Mouse (Mus musculus) 416B (cell line): ENCODE data around the gene Ccdc182.

ENCODE experiments used
- DNase-seq: peaks from one replicate; pipeline ENCODE4 v3.0.0; 2011; ENCODE audit warnings: low read depth

The Ccdc182 gene

GRCm38 (mm10) chr11:88281428-88282119 is 12.3 kb upstream of the Ccdc182 start:
- DNase-seq = peak; percentile 38

GRCm38 (mm10) chr11:88282516-88282915 is 11.3 kb upstream of the Ccdc182 start:
- DNase-seq = no peak

DNA sequence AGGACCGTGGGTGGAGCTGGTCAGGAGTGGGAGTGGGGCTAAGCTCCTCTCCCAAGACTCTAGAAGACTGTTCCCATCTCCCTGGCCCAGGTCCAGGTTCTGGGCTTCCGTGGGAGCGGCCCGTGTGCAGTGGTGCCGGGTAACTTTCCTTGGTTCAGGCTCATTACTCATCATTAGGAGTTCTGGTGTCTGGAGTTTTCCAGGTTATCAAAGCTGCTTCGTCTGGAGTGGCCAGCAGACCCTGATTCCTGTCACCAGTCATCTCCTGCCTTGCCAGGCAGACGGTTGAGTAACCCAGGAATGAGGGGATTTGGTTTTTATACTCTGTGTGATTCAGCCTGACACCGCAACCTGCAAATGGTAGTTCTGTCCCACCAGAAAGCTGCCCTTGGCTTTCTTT is 7.8 kb upstream of the Ccdc182 start:
- no peak for DNase-seq

DNA sequence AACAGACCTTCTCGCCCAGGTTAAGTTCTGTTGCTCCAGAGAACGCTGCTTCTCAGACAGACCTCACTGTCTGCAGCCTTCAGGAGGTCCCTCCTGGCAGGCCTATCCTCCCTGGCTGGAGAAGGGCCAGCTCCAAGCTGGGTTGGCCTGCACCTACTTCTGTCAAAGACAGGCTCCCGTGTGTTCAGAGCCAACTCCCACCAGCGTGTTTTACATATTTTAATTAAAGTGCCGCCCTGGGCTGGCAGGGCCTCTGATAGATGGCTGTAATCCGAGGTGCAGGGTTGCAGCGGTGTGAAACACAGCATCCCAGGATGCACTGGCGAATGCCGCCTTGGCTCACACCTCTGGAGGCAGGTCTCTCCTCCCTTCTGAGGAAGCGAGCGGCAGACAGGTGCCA is 5.5 kb upstream of the Ccdc182 start:
- no peak for DNase-seq

DNA sequence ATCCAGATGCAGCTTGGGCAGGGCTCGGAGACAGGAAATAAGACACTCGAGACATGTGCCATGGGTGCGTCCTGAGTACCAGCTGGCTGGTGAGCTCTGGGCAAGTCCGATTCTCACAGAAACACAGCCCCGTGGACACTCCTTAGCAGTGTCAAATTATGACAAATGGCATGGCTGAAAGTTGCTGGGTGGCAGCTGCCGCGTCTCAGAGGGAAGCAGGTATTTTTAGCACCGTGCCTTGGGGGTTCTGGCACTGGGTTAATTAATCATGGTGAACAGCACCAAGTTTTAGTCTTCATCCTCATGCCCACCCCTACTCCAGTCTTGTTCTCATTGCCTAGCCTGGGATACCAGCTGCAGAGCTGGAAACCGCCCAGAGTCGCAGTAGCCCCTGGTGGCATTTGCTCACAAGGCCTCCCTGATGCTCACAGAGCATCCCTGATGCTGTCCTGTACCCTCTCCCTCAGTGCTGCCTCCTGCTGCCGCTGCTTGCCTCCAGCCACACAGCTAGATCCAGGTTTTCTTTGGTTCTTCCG is 5.0 kb upstream of the Ccdc182 start:
- no peak for DNase-seq

GRCm38 (mm10) chr11:88291245-88291644 is 2.6 kb upstream of the Ccdc182 start:
- no peak for DNase-seq

- peak; percentile 31 for DNase-seq
These were observed 2.2 kb upstream of the Ccdc182 start for GRCm38 (mm10) chr11:88291688-88292087.

DNA sequence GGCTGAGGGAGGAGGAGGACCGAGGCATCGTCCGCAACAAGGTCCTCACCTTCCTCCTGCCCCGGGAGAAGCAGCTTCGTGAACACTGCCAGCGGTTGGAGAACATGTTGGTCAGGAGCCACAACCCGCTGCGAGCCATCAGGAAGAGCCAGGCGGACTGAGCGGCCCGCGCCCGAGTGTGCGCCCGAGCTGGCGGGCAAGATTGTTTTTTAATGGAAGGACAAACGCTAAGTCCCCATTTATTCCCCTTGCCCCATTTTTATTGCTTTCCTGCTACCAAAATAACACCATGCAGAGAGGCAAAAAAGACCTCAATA is 494 bp downstream of the Ccdc182 start:
- DNase-seq = no peak

- no peak for DNase-seq
These were observed 1.4 kb downstream of the Ccdc182 start for GRCm38 (mm10) chr11:88295298-88295697.

DNA sequence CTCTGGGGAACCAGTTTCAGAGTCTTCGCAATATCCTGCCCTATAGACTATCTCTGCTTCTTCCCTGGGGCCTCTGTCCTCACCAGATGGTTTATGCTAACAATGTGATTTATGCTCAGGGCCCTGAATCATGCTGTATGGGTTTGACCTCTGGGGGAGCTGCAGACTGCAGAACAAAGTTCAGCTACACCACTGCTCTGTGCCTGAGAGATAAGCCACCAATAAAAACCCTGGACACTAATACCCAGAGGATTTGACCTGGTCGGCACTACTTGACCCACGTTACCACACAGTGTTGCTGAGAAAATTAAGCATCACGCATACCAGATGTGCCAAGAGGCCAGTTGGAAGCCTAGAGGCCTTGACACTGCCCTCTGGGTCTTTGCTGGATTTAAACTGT is 3.7 kb downstream of the Ccdc182 start:
- peak; percentile 28 for DNase-seq

DNA sequence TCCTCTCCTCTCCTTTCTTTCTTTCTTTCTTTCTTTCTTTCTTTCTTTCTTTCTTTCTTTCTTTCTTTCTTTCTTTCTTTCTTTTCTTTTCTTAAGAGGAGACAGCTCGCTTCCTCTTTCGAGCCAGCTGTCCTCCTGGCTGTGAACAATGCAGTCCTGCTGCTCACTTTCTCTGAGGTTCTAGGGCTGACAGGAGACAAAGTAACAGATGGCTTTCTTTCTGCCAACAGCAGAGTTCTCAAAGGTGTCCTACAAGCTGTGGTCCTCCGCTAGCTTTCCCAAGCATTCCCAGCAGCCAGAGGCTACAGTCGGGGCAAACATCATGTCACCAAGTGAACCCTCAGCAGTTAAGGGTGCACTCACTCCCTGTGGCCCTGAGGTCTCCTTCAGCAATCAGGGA is 5.5 kb downstream of the Ccdc182 start:
- DNase-seq = no peak

- no peak for DNase-seq
These were observed 7.8 kb downstream of the Ccdc182 start for GRCm38 (mm10) chr11:88301619-88302018.

- DNase-seq = no peak
These were observed 11.9 kb downstream of the Ccdc182 start for GRCm38 (mm10) chr11:88305759-88306158.

DNA sequence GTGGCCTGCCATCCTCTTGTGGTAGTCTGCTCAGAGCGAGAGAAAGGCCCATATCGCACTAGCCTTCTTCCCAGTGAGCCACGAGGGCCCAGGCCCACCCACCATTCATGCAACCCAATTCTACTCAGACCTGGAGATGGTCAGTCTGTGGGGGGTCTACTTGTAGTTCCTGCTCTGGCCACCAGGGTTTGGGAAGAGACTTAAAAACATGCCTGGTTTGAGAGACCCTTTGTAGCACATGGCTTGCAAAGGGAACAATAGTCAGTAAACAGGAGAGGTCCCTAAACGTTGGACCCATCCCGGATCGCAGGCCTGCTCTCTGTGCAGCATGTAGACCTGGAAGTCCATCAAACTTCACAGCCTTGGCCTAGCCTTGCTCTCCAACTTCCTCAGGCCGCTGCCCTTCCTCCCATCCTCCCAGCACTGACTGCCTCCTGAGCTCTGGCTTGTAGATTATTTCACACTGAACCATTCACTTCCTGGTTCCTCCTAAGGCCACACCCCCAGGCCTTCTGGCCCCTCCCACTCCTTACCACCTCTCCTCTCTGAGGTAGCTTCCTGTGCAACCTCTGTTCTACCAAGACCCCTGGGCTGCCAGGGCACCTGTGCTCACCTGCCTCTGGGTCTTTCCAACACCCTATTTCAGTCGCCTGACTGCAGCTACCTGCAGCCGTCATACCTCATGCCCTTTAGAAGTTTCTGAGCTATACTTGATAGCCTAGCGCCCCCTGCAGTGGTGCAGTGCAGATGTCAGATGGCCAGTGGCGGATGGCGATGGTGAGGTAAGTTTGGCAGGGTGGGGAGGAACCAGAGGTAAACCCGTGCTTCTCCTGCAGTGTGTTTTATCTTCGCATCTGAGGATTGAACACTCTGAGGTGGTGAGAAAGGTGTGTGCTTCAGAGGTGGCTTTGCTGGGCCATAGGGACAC is 14.0 kb downstream of the Ccdc182 start:
- peak; percentile 55 for DNase-seq

DNA sequence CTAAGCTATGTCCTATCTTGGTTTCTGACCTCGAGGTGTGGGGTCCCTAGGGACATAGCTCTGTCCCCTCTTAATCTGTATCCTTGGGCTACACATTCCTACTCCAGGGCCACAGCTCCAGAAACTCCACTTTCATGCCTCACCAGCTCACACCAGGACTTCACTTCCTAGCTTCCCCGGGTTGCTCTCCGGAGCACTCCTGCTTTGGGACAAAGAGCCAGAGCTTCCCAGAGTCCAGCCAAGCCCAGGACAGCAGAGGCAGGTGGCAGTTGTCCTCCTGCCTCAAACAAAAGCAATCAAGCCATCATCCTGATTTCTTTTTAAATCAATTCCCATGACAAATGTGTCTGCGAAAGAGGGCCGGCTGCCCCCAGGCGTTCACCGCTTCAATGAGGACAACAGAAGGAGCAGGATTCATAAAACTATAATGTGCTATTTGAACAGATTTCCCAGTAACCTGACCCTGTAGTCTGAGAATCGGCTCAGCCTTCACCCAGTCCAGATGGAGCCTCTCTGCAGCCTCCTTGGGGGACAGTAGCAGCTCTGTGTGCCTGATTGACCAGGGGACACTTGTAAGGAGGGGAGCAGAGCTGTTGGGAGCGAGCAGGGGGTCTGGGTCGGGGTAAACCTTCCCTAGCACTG is 15.3 kb downstream of the Ccdc182 start:
- no peak for DNase-seq

- DNase-seq = no peak
These were observed 16.9 kb downstream of the Ccdc182 start for GRCm38 (mm10) chr11:88310773-88311172.

DNA sequence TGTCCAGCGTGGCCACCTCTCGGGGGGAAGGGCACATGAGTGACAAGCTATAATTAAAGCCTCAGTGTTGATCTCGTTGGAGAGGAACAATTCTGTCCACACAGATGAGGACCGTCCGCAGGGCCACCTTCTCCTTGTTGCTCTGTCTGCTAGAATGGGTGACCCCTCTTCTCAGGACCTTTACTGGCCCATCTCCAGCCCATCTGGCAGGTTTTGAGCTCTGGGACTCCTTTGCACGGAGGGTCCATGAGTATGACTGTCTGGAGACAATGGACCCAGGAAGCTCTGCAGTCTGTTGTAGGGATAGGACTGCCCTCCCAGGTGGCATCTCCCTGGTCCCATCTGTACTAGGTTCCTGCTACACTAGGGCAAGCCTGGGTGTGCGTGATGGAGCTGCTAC is 17.7 kb downstream of the Ccdc182 start:
- DNase-seq = no peak

DNA sequence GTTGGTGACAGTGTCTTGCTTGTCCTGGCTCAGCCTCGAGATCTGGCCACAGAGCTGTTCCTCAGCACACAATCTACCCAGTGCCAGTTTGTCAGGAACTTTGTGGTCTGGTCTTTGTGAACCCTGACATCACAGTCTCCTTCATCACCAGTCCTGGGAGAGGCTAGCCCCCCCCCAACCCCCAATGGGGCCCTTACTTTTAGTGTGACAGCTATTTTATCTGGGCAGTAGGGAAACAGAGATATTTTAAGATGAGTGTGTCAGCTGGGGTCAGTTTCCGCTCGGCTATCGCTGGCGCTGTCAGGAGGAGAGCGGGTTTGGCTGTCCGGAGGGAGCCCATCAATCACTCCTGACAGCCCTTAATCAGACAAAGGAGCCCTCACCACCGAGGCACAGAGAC is 19.7 kb downstream of the Ccdc182 start:
- DNase-seq = peak; percentile 6

- DNase-seq = no peak
These were observed 20.6 kb downstream of the Ccdc182 start for GRCm38 (mm10) chr11:88314471-88314870.

- peak; percentile 29 for DNase-seq
These were observed 21.5 kb downstream of the Ccdc182 start for GRCm38 (mm10) chr11:88315393-88315792.

DNA sequence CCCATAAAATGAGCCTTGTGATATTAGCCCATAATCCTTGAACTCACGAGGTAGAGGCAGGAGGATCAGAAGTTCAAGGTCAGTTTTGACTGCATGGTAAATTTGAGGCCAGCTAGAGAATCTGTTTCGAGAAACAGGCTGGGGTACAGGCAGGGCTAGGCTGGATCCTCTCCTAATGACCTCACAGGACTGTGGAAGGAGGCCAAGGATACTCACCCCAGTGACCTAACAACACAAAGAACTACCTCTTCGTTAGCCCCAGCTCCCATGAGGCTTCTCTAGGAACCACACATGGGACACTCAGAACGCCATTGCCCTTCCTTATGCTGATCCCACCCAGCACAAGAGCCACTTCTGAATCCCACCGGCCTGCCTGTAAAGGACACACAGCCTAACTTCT is 25.0 kb downstream of the Ccdc182 start:
- DNase-seq = no peak

- no peak for DNase-seq
These were observed 33.2 kb downstream of the Ccdc182 start for GRCm38 (mm10) chr11:88327016-88327415.
